Mouse (Mus musculus): ENCODE results near the gene Nop53.

DNA sequence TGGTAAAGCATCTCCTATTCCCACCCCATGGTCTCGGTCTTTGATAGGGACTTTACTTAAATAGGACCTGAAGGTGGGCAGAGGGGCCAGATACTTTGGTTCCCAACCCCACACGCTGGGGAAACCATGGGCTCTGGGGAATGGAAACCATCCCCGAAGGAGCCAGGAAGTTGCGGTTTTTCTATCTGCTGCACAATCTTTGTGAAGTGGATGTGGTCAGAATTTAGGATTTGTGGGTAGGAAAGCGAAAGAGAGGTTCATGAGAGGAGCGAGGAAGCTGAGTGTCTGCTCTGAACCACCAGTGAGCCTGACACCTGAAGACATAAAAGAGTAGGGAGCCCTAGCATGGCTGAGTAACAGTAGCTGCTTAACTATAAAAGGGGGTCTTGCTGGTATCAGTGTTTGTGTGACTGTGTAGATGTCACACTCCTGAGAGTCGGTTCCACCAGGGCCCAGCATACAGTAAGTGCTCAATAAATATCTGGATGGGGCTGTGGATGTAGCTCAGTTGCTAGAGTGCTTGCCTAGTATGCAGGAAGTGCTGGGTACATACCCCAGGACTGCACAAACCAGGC is 3.4 kb upstream of the Nop53 start:
- TF ChIP-seq CTCF (IDR thresholded peaks at IDR 0.05) (no peak), EP300 (IDR thresholded peaks at IDR 0.05) (no peak)
